Mouse (Mus musculus) cerebellum, adult 9-10 months (tissue): ENCODE results near the gene Golm1.
"Not testable (repeated sequence)": the region's sequence is repeated elsewhere in the genome, so short reads cannot be mapped to it uniquely, and the experiment has no call there.

ENCODE experiments used
- DNase-seq: peaks from one replicate; pipeline ENCODE4 v3.0.0; 2022

Gene Golm1

GRCm38 (mm10) chr13:59675151-59676011 is at the start of gene Golm1:
TSS of gene Golm1 (minus strand) at chr13:59675811.
- peak; percentile 72 for DNase-seq

DNA sequence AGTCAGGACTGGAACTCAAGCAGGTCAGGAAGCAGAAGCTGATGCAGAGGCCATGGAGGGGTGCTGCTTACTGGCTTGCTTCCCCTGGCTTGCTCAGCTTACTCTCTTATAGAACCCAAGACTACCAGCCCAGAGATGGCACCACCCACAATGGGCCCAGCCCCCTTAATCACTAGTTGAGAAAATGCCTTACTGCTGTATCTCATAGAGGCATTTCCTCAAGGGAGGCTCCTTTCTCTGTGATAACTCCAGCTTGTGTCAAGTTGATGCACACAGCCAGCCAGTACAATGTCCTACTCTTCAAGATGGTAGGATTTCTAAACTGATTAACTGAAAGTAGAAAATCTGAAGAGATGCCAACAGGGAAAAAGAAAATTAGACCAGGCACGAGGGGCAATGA is 46.5 kb upstream of the Golm1 start:
- DNase-seq: not testable (repeated sequence)

DNA sequence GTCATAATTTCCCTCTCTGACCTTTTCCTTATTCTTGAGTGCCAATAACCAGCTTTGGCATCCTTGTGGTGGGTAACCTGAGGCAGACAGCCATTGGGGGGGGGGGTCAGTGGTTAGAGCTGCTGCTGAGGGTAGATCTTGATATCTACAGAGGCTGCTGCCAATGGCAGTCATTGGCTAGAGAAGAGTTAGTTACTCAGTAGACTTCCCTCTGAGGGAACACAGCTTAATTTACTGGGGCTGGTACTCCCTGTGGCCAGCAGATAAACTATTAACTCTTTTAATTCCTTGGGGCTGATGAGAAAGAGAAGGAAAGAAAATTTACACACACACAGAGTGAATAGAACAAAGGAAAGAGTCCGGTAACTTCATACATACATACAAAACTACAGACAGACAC is 43.9 kb upstream of the Golm1 start:
- DNase-seq: no peak

DNA sequence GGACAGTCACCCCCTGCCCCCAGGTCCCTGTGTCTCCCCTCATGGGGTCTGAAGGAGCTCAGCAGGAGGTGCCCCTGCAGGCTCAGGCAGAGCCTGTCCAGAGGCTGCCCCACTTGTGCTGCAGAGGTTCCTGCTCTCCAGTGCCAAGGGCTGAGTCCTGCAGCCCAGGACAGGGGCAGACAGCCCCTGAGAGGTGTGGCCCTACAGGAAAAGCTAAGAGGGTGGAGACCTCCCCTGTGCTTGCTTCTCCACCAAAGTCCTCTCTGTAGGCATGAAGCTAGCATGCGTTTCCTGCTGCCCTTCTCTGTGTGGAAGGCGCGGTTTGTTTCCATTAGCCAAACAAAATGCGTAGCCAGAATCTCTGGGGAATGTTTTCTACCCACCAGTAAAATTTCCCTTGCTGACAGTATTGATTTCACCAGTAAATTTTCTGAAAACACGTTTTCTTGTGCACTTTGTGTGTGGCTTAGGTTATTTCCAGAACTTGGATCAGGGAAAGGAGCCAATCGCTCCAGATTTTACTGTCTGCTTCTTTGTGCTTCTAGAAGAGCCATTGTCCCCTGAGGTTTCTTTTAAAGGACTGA is 43.3 kb upstream of the Golm1 start:
- DNase-seq: not testable (repeated sequence)

GRCm38 (mm10) chr13:59713710-59714109 is 38.1 kb upstream of the Golm1 start:
- no peak for DNase-seq

- not testable (repeated sequence) for DNase-seq
These were observed 36.4 kb upstream of the Golm1 start, which contains the start of gene Spata31d1b for GRCm38 (mm10) chr13:59711984-59712383. TSS of gene Spata31d1b (plus strand) at chr13:59712284.

GRCm38 (mm10) chr13:59710230-59710629 is 34.6 kb upstream of the Golm1 start, which contains the start of gene Spata31d1a:
TSS of gene Spata31d1a (minus strand) at chr13:59710330.
- DNase-seq: no peak

- DNase-seq: no peak
These were observed 29.0 kb upstream of the Golm1 start for GRCm38 (mm10) chr13:59704562-59704961.

DNA sequence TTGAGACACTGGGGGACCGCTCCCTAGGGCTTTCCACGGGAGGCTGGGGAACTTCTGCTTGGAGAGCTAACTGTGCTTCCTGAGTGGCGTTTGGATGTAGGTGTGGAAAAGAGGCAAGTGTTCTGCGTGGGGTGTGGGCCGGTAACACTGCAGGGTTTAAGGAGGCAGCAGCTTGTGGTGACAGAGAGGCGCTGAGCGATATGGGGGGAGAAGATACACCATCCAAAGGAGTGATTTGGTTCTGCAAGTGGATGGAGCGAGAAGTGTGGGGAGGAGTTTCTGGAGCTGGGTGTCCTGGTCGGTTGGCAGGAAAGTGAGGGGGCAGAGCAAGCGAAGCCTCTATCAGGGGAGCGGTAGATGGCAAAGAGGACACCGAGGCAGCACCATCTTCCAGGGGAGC is 27.9 kb upstream of the Golm1 start:
- no peak for DNase-seq

DNA sequence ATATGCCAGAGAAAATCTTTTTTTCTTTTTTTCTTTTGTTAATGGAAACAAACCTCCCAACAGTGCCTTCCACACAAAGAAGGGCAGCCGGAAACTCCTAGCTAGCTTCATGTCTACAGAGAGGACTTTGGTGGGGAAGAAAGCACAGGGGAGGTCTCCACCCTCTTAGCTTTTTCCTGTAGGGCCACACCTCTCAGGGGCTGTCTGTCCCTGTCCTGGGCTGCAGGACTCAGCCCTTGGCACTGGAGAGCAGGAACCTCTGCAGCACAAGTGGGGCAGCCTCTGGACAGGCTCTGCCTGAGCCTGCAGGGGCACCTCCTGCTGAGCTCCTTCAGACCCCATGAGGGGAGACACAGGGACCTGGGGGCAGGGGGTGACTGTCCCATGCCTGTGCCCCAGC is 24.5 kb upstream of the Golm1 start:
- DNase-seq: not testable (repeated sequence)

DNA sequence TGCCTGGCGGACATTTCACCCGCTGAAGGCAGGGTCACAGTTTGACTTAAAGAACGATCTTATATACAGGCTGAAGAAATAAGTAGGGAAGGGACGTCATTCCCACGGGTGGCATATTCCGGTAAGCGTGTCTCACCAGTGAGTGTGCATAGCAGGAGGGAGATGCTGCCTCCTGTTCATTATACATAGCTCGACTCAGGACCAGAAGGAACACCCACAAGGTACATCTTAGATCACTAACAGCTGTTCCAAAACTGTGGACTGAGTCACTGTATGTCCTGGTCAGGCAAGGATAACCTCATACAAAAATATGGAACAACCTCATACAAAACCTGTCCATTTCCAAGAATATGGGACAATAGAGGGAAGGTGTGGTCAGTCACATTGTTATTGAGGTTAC is 23.5 kb upstream of the Golm1 start:
- no peak for DNase-seq

GRCm38 (mm10) chr13:59695781-59696180 is 20.2 kb upstream of the Golm1 start:
- no peak for DNase-seq

DNA sequence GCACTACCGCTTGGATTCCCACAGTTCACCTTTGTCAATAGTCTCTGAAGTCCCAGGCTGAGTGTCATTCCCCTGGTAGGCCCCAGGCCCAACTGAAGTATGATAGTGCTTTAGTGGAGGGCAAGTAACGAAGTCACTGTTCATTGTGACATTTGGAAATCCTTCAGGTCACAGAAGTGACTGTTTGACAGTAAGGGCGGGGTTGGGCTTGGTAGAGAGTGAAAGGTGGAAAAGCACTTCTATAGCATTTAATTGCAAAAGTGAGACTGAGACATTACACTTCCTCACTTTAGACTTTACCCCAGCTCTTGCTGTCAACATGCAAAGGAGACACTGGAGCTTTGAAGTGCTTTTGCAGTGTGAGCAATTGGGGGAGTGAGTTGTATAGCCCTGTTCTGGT is 18.4 kb upstream of the Golm1 start, which contains the start of gene 4921517D22Rik:
Gene 4921517D22Rik, minus strand, starts transcription at position 101 of the 400 bp plus-strand sequence.
- no peak for DNase-seq

GRCm38 (mm10) chr13:59691478-59691877 is 15.9 kb upstream of the Golm1 start:
- no peak for DNase-seq

- no peak for DNase-seq
These were observed 15.0 kb upstream of the Golm1 start for GRCm38 (mm10) chr13:59690576-59690975.

DNA sequence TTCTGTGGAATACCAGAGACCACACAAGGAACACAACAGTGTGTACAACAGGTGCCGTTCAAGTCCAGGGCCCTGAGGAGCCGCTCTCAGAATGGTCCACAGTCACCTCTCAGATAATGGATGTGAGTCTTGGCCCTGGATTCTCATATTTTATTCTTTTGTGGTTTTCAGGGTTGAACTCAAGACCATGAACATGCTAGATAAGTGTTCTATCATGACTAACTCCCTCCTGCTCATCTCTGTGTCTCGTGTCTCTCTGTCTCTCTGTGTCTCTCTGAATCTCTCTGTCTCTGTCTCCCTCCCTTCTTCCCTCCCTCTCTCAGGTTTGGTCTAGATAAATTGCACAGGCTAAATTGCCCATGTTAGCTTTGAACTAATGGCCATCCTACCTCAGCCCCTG is 14.2 kb upstream of the Golm1 start:
- no peak for DNase-seq

- no peak for DNase-seq
These were observed 13.7 kb upstream of the Golm1 start for GRCm38 (mm10) chr13:59689313-59689712.

GRCm38 (mm10) chr13:59688338-59688770 is 12.7 kb upstream of the Golm1 start:
- peak; percentile 57 for DNase-seq

DNA sequence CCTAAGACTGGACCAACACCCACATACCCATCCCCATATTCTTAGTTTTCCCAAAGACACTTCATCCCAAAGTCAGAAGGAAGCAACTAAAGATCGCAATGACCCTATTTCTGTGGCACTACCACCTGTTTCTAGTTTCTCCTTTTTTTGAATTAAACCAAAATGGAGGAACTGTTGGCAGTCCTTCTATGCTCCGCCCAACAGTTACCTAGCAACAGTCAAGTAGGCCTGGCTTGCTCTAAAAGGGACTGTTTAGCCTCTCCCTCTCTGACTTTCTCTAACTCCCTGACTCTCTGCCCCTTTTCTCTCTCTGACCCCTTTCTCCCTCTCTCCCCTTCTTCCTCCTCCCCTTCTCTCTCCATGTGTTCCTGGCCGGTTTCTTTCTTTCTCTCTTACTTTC is 9.6 kb upstream of the Golm1 start:
- no peak for DNase-seq

GRCm38 (mm10) chr13:59682629-59683028 is 7.0 kb upstream of the Golm1 start:
- DNase-seq: no peak

- DNase-seq: no peak
These were observed 4.3 kb upstream of the Golm1 start for GRCm38 (mm10) chr13:59679908-59680307.

DNA sequence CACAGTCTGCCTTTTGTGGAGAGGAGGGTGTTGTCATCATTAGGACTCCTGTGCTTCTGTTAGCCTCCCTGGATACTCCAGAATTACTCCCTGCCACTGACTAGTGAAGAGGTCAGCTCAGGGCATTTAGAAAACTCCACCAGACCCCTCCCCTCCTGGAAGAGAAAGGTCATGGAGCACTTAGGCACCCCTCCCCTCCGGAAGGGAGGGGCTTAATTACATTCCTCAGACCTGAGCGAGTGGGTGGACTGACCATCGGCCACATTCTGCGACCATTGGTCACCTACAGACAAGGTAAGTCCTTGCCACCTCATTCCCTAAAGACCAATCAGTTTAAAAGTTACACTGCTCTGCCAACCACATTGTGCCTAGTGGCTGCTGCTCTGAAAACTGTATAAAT is 3.7 kb upstream of the Golm1 start:
- no peak for DNase-seq

- peak; percentile 37 for DNase-seq
These were observed 962 bp upstream of the Golm1 start for GRCm38 (mm10) chr13:59676316-59677229.
